Mouse (Mus musculus) liver, embryonic 11.5 days (tissue): ENCODE measurements around the gene Slc7a1. TPM values are rescaled to one million over a fixed set of nuclear protein-coding genes. Genes with fewer than 3 reads are reported as not detected.

Experiments used
- ATAC-seq: fragments of 200-750 bp; cut with Nextera tagmentation; replicated peaks from 2 replicates; pipeline ENCODE4 v1.8.0; 2017; ENCODE audit warnings: moderate number of reproducible peaks, mild to moderate bottlenecking, moderate TSS enrichment, moderate library complexity; ENCODE audit not compliant: low FRiP score
- DNase-seq: peaks from one replicate; pipeline ENCODE4 v3.0.0-alpha.2; 2017; ENCODE audit warnings: low spot score
- H3K27ac ChIP-seq: fragments of 300-500 bp; sonication (generic); 2 replicates; pipeline ENCODE4 v1.5.1; 2014; ENCODE audit warnings: mild to moderate bottlenecking, low read depth, low read length, control low read depth
- H3K27me3 ChIP-seq: fragments of 300-500 bp; sonication (generic); replicated peaks from 2 replicates; pipeline ENCODE4 v1.6.1; 2014; ENCODE audit warnings: low read length, mixed read lengths; ENCODE audit not compliant: control insufficient read depth, insufficient read depth
- H3K36me3 ChIP-seq: fragments of 300-500 bp; sonication (generic); 2 replicates; pipeline ENCODE4 v1.6.1; 2014; ENCODE audit warnings: mild to moderate bottlenecking, low read length, moderate library complexity, mixed read lengths; ENCODE audit not compliant: control insufficient read depth, insufficient read depth
- H3K4me1 ChIP-seq: fragments of 300-500 bp; sonication (generic); replicated peaks from 2 replicates; pipeline ENCODE4 v1.6.1; 2014; ENCODE audit warnings: low read length, mixed read lengths; ENCODE audit not compliant: control insufficient read depth, insufficient read depth
- H3K4me2 ChIP-seq: fragments of 300-500 bp; sonication (generic); 2 replicates; pipeline ENCODE4 v1.6.1; 2014; ENCODE audit warnings: mild to moderate bottlenecking, control low read depth, moderate library complexity
- H3K4me3 ChIP-seq: fragments of 300-500 bp; sonication (generic); 2 replicates; pipeline ENCODE4 v1.5.1; 2014; ENCODE audit warnings: low read depth, low read length, control low read depth
- H3K9ac ChIP-seq: fragments of 300-500 bp; sonication (generic); 2 replicates; pipeline ENCODE4 v1.6.1; 2014; ENCODE audit warnings: low read depth, low read length, control low read depth
- H3K9me3 ChIP-seq: fragments of 300-500 bp; sonication (generic); 2 replicates; pipeline ENCODE4 v1.6.1; 2016; ENCODE audit warnings: low read length, inconsistent platforms, mixed read lengths; ENCODE audit not compliant: control insufficient read depth
- WGBS: fragments of 180-500 bp; shearing (Covaris S2); extraction: QIAGEN DNeasy Blood & Tissue Kit; methylation state at CpG from one replicate; pipeline ENCODE4 v1.1.7; 2014; 5-methylcytosine and 5-hydroxymethylcytosine counted together
- polyA plus RNA-seq: library from polyadenylated mRNA; unstranded; fragments of >200 nt; fragmentation: Nextera tagmentation; extraction: Ambion mirVana; gene quantifications from 2 replicates; pipeline ENCODE4 v1.2.1, GENCODE M21; 2014

Slc7a1 gene
- polyA plus RNA-seq, 1 experiment from 2014 or later, result 63.4 TPM

GRCm38 (mm10) chr5:148418436-148418835 is 18.7 kb upstream of the Slc7a1 start:
- 90% methylated on average over 9 of the region's 9 CpGs for WGBS
- Histone ChIP-seq H3K36me3 (no peaks in the 10 kb centered on the region), H3K4me2 (no peak overlapping the region), H3K9ac (no peak overlapping the region), H3K9me3 (peaks cover 3% of the 10 kb centered on the region; the same call in 1 of the 2 replicates), H3K27me3 (no peaks in the 10 kb centered on the region; the same call in 1 of the 2 replicates), H3K27ac (no peak overlapping the region), H3K4me1 (no peaks in the 10 kb centered on the region), H3K4me3 (no peak overlapping the region)
- no peak for ATAC-seq
- DNase-seq, result no peak

DNA sequence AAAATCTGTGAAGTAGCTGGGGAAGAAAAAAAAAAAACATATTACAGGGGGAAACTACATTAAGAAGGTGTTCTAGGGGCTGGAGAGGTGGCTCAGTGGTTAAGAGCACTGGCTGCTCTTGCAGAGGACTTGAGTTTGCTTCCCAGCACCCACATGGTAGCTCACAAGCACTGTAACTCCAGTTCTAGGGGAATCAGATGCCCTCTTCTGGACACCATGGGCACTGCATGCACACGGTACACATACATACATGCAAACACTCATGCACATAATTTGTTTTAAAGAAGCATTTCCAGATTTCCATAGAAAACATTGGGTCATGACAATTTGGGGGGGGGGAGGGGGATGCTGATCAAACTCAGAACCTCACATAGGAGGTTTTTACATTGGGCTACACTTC is 18.1 kb upstream of the Slc7a1 start:
- DNase-seq (no peak), ATAC-seq (no peak)
- Histone ChIP-seq H3K9ac (no peak overlapping the region), H3K4me1 (no peaks in the 10 kb centered on the region), H3K27ac (no peak overlapping the region), H3K36me3 (no peaks in the 10 kb centered on the region), H3K4me2 (no peak overlapping the region), H3K27me3 (no peaks in the 10 kb centered on the region; the same call in 1 of the 2 replicates), H3K9me3 (peaks cover 3% of the 10 kb centered on the region; the same call in 1 of the 2 replicates), H3K4me3 (no peak overlapping the region)
- 97% methylated on average over 1 of the region's 1 CpGs for WGBS

- DNase-seq (no peak), ATAC-seq (no peak)
- Histone ChIP-seq H3K9ac (no peak overlapping the region), H3K4me1 (no peaks in the 10 kb centered on the region), H3K9me3 (peaks cover 3% of the 10 kb centered on the region; the same call in 1 of the 2 replicates), H3K4me2 (no peak overlapping the region), H3K27ac (no peak overlapping the region), H3K36me3 (no peaks in the 10 kb centered on the region), H3K27me3 (no peaks in the 10 kb centered on the region; the same call in 1 of the 2 replicates), H3K4me3 (no peak overlapping the region)
- 44% methylated on average over 10 of the region's 10 CpGs for WGBS
These were observed 16.8 kb upstream of the Slc7a1 start for GRCm38 (mm10) chr5:148416461-148416860.

DNA sequence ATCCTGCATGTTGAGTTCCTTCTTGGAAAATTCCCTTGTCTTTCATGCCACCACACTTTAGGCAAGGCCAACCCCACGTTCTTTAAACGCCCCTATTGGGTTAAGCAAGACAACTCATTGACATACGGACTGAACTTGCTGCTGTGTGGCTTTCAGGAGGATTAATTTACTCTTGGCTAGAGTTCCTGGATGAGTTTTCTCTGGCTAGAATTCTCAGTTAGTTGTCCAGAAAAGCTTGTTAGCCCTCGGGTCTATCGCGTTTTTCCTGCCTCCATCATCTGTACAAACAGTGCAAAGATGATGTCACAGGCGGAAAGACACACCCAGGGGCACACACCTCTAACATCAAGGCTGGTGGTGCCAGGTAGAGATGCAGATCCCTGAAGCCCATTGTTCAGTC is 14.5 kb upstream of the Slc7a1 start:
- Histone ChIP-seq H3K4me1 (no peaks in the 10 kb centered on the region), H3K9me3 (peaks cover 3% of the 10 kb centered on the region; the same call in 1 of the 2 replicates), H3K4me2 (no peak overlapping the region), H3K27me3 (no peaks in the 10 kb centered on the region; the same call in 1 of the 2 replicates), H3K27ac (no peak overlapping the region), H3K9ac (no peak overlapping the region), H3K4me3 (no peak overlapping the region), H3K36me3 (no peaks in the 10 kb centered on the region)
- DNase-seq (no peak), ATAC-seq (no peak)
- WGBS, result 42% methylated on average over 7 of the region's 7 CpGs

DNA sequence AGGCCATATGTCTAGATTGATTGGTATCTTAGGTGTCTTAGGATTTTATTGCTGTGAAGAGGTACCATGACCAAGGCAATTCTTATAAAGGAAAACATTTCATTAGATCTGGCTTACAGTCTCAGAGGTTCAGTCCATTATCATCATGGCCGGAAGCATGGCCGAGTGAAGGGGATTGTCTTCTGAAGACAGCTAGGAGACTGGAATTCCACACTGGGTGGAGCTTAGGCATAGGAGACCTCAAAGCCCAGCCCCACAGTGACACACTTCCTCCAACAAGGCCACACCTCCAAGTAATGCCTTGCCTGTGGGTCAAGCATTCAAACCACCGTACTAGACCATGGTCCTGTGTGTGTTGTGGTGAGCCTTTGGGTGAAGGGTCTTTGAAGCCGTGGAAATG is 12.8 kb upstream of the Slc7a1 start:
- 87% methylated on average over 4 of the region's 4 CpGs for WGBS
- H3K9me3 ChIP-seq, result peaks cover under 1% of the 10 kb centered on the region; the same call in 1 of the 2 replicates
- no peak for DNase-seq
- H3K27ac ChIP-seq, result no peak overlapping the region
- no peak overlapping the region for H3K9ac ChIP-seq
- ATAC-seq, result no peak
- H3K4me2 ChIP-seq, result no peak overlapping the region
- H3K4me3 ChIP-seq, result no peak overlapping the region
- no peaks in the 10 kb centered on the region; the same call in 1 of the 2 replicates for H3K27me3 ChIP-seq
- H3K36me3 ChIP-seq, result no peaks in the 10 kb centered on the region
- no peaks in the 10 kb centered on the region for H3K4me1 ChIP-seq

- Histone ChIP-seq H3K36me3 (no peaks in the 10 kb centered on the region), H3K27me3 (no peaks in the 10 kb centered on the region; the same call in 1 of the 2 replicates), H3K4me1 (no peaks in the 10 kb centered on the region), H3K9me3 (peaks cover 4% of the 10 kb centered on the region; the same call in 1 of the 2 replicates), H3K27ac (no peak overlapping the region), H3K9ac (no peak overlapping the region), H3K4me3 (no peak overlapping the region), H3K4me2 (no peak overlapping the region)
- DNase-seq (no peak), ATAC-seq (no peak)
- 70% methylated on average over 8 of the region's 8 CpGs for WGBS
These were observed 9.8 kb upstream of the Slc7a1 start for GRCm38 (mm10) chr5:148409465-148409864.

GRCm38 (mm10) chr5:148406913-148407312 is 7.2 kb upstream of the Slc7a1 start:
- Histone ChIP-seq H3K36me3 (no peaks in the 10 kb centered on the region), H3K4me2 (no peak overlapping the region), H3K9me3 (peaks cover 4% of the 10 kb centered on the region; the same call in 1 of the 2 replicates), H3K27me3 (no peaks in the 10 kb centered on the region), H3K4me3 (no peak overlapping the region), H3K9ac (no peak overlapping the region), H3K4me1 (no peaks in the 10 kb centered on the region), H3K27ac (no peak overlapping the region)
- no peak for ATAC-seq
- 89% methylated on average over 2 of the region's 2 CpGs for WGBS
- no peak for DNase-seq

- Histone ChIP-seq H3K4me2 (no peak overlapping the region), H3K36me3 (no peaks in the 10 kb centered on the region), H3K27me3 (no peaks in the 10 kb centered on the region), H3K9ac (no peak overlapping the region), H3K4me1 (no peaks in the 10 kb centered on the region), H3K9me3 (peaks cover 4% of the 10 kb centered on the region; the same call in 1 of the 2 replicates), H3K4me3 (no peak overlapping the region), H3K27ac (no peak overlapping the region)
- no peak for ATAC-seq
- no peak for DNase-seq
- 86% methylated on average over 7 of the region's 7 CpGs for WGBS
These were observed 4.8 kb upstream of the Slc7a1 start for GRCm38 (mm10) chr5:148404548-148404947.

GRCm38 (mm10) chr5:148402641-148403040 is 2.9 kb upstream of the Slc7a1 start:
- peaks cover 4% of the 10 kb centered on the region; the same call in 1 of the 2 replicates for H3K9me3 ChIP-seq
- H3K27ac ChIP-seq, result no peak overlapping the region
- H3K36me3 ChIP-seq, result no peaks in the 10 kb centered on the region
- no peak overlapping the region for H3K4me3 ChIP-seq
- WGBS, result 64% methylated on average over 4 of the region's 4 CpGs
- no peak overlapping the region for H3K9ac ChIP-seq
- peaks cover 6% of the 10 kb centered on the region for H3K4me1 ChIP-seq
- no peaks in the 10 kb centered on the region for H3K27me3 ChIP-seq
- H3K4me2 ChIP-seq, result no peak overlapping the region
- ATAC-seq, result no peak
- no peak for DNase-seq
